Mouse (Mus musculus): Measurements from ENCODE around the gene Rdh14. TPM values are rescaled to one million over a fixed set of nuclear protein-coding genes. Genes with fewer than 3 reads are reported as not detected.

Gene Rdh14
- total RNA-seq (2023): 2.5 and 3.3 TPM in 2 replicates

GRCm38 (mm10) chr12:10390671-10391441 is at the start of gene Rdh14:
Gene Rdh14, plus strand, starts transcription at chr12:10390772.

GRCm38 (mm10) chr12:10369673-10370072 is 20.9 kb upstream of the Rdh14 start, which contains the start of gene Nt5c1b:
Gene Nt5c1b, plus strand, starts transcription at chr12:10369973.

Other genes starting within 250 kb of the Rdh14 start
- not detected in 2 replicates for gene Nt5c1b, start 20.8 kb upstream of the Rdh14 start, total RNA-seq (2023)